Mouse (Mus musculus): ENCODE measurements at regions not wholly inside any gene's neighbourhood (a gene's known extent, or its start where the extent isn't known, plus 50 kb on each side); places are given as distances from the start of the nearest gene placed in this dataset.

DNA sequence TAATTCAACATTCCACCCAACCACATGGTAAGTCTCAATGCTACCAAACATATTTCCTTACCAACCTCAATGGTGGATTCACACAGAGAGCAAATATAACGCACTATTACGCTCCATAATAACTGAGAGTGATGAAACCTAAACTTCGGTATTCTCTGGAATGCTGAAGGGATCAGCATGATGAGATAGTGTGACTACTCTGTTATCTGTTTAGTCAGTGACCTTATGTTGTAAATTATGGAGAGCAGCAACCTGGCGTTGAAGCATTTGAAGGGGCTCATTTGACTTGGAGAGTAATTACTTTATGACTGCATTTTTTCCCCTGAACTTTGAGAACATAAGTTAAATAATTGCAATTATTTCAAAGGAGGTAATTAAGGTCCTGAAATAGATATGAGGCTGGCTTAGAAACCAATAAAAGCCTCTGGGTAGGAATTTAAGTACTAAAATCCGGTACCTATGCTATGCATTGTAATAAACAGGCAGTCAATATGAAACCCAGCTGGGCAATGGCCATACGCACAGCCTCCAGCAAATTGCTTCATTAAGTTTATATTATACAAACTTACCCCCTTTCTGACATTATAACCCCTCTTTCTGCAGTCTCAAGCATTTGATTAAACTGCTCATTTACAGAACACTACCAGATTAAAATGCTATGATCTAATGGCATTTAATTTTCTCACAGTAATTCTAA, 1378.9 kb upstream of the Jmjd1c start:
- no peak for DNase-seq

DNA sequence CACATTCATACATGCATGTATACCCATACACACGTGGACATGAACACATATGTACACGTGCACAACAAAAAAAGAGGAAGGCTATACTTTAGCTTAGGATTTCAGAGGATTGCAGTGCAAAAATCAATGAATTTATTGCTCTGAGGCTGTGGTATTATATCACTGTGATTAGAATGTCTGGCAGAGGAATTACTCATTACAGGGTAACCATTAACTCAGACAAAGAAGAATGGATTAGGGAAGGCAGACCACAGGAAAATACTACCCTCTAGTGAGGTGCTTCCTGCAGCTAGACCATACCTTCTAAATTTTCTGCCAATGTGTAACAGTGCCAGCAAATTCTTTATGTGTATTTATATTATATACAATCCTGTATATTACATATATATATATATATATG, 1373.4 kb upstream of the Jmjd1c start:
- DNase-seq = no peak

DNA sequence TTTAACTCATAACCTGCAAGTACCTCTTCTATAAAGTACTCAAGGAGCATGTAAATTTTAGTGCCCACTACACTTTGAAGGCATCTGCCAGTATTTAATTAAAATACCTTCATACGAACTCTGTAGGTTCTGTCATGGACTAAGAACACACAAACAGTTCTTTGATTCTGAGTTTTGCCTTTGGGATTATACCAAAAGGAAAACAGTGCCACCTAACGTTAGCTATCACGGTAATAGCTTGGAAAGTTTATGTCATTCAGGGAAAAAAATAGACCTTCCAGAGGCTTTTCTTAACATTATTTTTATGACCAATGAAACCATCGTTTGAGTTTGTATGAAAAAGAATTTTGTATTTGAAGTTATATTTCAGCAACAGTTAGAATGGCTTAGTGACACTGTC, 1326.5 kb upstream of the Jmjd1c start:
- no peak for DNase-seq

DNA sequence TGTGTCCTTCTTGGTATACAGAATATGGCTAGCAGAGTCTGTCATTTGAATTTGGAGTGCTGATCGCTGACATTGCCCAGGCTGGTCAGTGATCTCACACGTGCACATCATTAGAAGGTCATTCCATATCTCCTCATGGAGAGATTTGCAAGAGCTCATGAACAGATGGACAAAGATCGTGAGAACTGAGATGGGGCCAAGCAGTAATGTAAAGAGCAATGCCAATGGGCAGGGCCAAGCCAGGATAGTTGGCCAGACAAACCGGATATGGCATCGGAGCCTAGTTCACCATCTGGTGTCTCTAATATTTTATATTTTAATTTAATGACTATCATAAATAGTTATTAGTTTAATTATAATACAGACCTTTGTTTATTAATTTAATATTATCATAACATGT, 1324.0 kb upstream of the Jmjd1c start:
- peak; percentile 27 for DNase-seq

DNA sequence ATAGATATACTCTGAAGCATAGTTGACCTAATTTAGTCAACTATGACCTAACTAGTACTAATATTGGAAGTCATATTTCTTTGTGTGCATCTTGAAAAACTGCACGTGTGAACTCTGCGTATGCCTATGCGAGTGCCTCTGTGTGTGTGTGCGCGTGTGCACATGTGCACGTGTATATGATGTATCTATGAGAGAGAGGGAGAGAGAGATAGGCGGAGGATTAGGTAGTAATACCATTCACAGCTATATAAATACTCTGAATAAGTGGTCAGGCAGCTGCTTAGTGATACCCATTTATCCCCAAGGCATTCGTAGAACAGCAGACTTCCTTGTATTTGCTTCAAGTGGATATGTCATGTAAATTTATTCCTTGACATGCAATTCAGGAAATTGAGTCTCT, 1310.9 kb upstream of the Jmjd1c start:
- no peak for DNase-seq
